Mouse (Mus musculus) forebrain, embryonic 14.5 days (tissue): Measurements from ENCODE around the gene Rgs16. TPM values are rescaled to one million over a fixed set of nuclear protein-coding genes. Genes with fewer than 3 reads are reported as not detected.

Source experiments
- ATAC-seq: fragments of 200-750 bp; cut with Nextera tagmentation; 2 replicates; pipeline ENCODE4 v1.8.0; 2017; ENCODE audit warnings: mild to moderate bottlenecking, moderate library complexity
- DNase-seq: peaks from one replicate; pipeline ENCODE4 v3.0.0-alpha.2; 2015; ENCODE audit warnings: low spot score
- H3K27ac ChIP-seq: fragments of 300-500 bp; sonication (generic); 2 replicates; pipeline ENCODE4 v1.5.1; 2014; ENCODE audit warnings: low read depth, mild to moderate bottlenecking, control low read depth, low read length, moderate library complexity
- H3K27me3 ChIP-seq: fragments of 300-500 bp; sonication (generic); replicated peaks from 2 replicates; pipeline ENCODE4 v1.6.1; 2014; ENCODE audit warnings: low read length, control low read depth, mixed read lengths; ENCODE audit not compliant: control insufficient read depth, insufficient read depth
- H3K36me3 ChIP-seq: fragments of 300-500 bp; sonication (generic); 2 replicates; pipeline ENCODE4 v1.6.1; 2014; ENCODE audit warnings: low read length, control low read depth; ENCODE audit not compliant: control insufficient read depth, insufficient read depth
- H3K4me1 ChIP-seq: fragments of 300-500 bp; sonication (generic); 2 replicates; pipeline ENCODE4 v1.6.1; 2014; ENCODE audit warnings: antibody characterized with exemption, low read length, control low read depth; ENCODE audit not compliant: control insufficient read depth, insufficient read depth
- H3K4me2 ChIP-seq: fragments of 300-500 bp; sonication (generic); 2 replicates; pipeline ENCODE4 v1.6.1; 2014; ENCODE audit warnings: mild to moderate bottlenecking, control low read depth, low read length
- H3K4me3 ChIP-seq: fragments of 300-500 bp; sonication (generic); 2 replicates; pipeline ENCODE4 v1.5.1; 2014; ENCODE audit warnings: low read depth, low read length, control low read depth
- H3K9ac ChIP-seq: fragments of 300-500 bp; sonication (generic); 2 replicates; pipeline ENCODE4 v1.6.1; 2014; ENCODE audit warnings: mild to moderate bottlenecking, low read length, control low read depth, moderate library complexity
- H3K9me3 ChIP-seq: fragments of 300-500 bp; sonication (generic); replicated peaks from 2 replicates; pipeline ENCODE4 v1.6.1; 2016; ENCODE audit warnings: low read length, control low read depth, mixed read lengths; ENCODE audit not compliant: control insufficient read depth
- WGBS: fragments of 180-500 bp; shearing (Covaris S2); extraction: QIAGEN DNeasy Blood & Tissue Kit; methylation state at CpG from one replicate; pipeline ENCODE4 v1.1.7; 2014; 5-methylcytosine and 5-hydroxymethylcytosine counted together
- polyA plus RNA-seq: library from polyadenylated mRNA; unstranded; fragments of >200 nt; fragmentation: Nextera tagmentation; extraction: Ambion mirVana; gene quantifications from 2 replicates; pipeline ENCODE4 v1.2.1, GENCODE M21; 2014

Rgs16 gene
- polyA plus RNA-seq, 1 experiment from 2014 or later: 20.0 TPM

- H3K9me3 ChIP-seq: no peaks in the 10 kb centered on the region
- no peak overlapping the region for H3K4me2 ChIP-seq
- no peaks in the 10 kb centered on the region for H3K4me1 ChIP-seq
- no peaks in the 10 kb centered on the region for H3K27me3 ChIP-seq
- DNase-seq (no peak), ATAC-seq (no peak)
- H3K36me3 ChIP-seq: no peaks in the 10 kb centered on the region
- WGBS: 93% methylated on average over 6 of the region's 6 CpGs
- no peak overlapping the region for H3K4me3 ChIP-seq
- H3K9ac ChIP-seq: no peak overlapping the region
- H3K27ac ChIP-seq: no peak overlapping the region
These were observed 35.0 kb downstream of the Rgs16 start for GRCm38 (mm10) chr1:153775174-153775573.

DNA sequence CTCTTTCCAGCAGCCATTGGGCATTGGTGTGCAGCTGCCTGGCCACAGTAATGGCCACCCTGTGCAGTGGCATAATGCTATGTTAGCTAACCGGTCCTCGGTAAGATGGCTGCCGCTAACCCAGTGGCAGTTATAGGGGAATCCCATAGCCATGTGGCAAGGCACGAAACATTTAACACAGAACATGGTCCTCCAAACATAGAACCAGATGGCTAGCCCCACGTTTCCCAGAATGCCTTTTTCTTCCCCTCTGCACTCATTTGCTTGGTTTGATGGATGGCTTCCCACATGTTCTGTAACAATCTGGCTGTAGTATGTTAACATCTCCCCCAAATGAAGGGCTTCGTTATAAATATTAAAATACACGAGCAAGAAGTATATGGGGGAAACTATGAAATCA, 36.1 kb downstream of the Rgs16 start:
- Histone ChIP-seq H3K4me2 (no peak overlapping the region), H3K27me3 (no peaks in the 10 kb centered on the region), H3K9ac (no peak overlapping the region), H3K36me3 (no peaks in the 10 kb centered on the region), H3K4me3 (no peak overlapping the region), H3K9me3 (no peaks in the 10 kb centered on the region), H3K4me1 (no peaks in the 10 kb centered on the region), H3K27ac (no peak overlapping the region)
- 83% methylated on average over 7 of the region's 7 CpGs for WGBS
- DNase-seq (peak; percentile 42), ATAC-seq (no peak; the same call in 1 of the 2 replicates)

- Histone ChIP-seq H3K27me3 (no peaks in the 10 kb centered on the region), H3K9ac (no peak overlapping the region), H3K4me3 (no peak overlapping the region), H3K9me3 (no peaks in the 10 kb centered on the region), H3K36me3 (no peaks in the 10 kb centered on the region), H3K27ac (no peak overlapping the region), H3K4me1 (no peaks in the 10 kb centered on the region), H3K4me2 (no peak overlapping the region)
- 90% methylated on average over 10 of the region's 10 CpGs for WGBS
- DNase-seq: no peak
- no peak for ATAC-seq
These were observed 38.1 kb downstream of the Rgs16 start for GRCm38 (mm10) chr1:153778205-153778604.

- H3K36me3 ChIP-seq: no peaks in the 10 kb centered on the region
- H3K4me2 ChIP-seq: no peak overlapping the region
- DNase-seq (no peak), ATAC-seq (no peak)
- no peak overlapping the region for H3K4me3 ChIP-seq
- 43% methylated on average over 1 of the region's 1 CpGs for WGBS
- H3K4me1 ChIP-seq: no peaks in the 10 kb centered on the region
- no peak overlapping the region for H3K27ac ChIP-seq
- no peaks in the 10 kb centered on the region for H3K9me3 ChIP-seq
- H3K9ac ChIP-seq: no peak overlapping the region
- H3K27me3 ChIP-seq: no peaks in the 10 kb centered on the region
These were observed 43.2 kb downstream of the Rgs16 start for GRCm38 (mm10) chr1:153783339-153783738.

- Histone ChIP-seq H3K9ac (no peak overlapping the region), H3K4me1 (no peaks in the 10 kb centered on the region), H3K4me3 (no peak overlapping the region), H3K27ac (no peak overlapping the region), H3K4me2 (no peak overlapping the region), H3K36me3 (no peaks in the 10 kb centered on the region), H3K27me3 (no peaks in the 10 kb centered on the region), H3K9me3 (no peaks in the 10 kb centered on the region)
- DNase-seq (no peak), ATAC-seq (no peak)
- WGBS: 87% methylated on average over 4 of the region's 4 CpGs
These were observed 45.5 kb downstream of the Rgs16 start for GRCm38 (mm10) chr1:153785608-153786007.

DNA sequence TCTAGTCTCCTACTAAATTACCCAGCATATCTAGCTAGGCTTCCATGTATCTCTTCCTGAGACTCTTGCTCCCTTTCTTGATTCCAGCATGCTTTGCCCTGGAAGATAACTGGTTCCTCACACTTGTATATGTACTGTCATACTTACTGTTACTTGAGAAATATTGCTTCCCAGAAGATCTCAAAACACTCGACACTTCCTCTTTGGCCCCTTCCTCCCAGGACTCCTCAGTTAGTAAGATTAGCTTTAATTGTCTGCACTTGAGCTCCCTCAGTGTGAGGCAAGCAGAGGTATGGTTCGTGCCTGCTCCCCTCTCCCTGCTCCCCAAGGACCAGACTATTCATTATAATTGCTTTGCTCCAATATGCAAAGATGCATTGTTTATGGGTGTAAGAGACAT, 50.6 kb downstream of the Rgs16 start:
- Histone ChIP-seq H3K27me3 (no peaks in the 10 kb centered on the region), H3K4me2 (no peak overlapping the region), H3K9ac (no peak overlapping the region), H3K4me1 (no peaks in the 10 kb centered on the region), H3K9me3 (no peaks in the 10 kb centered on the region), H3K27ac (no peak overlapping the region), H3K36me3 (no peaks in the 10 kb centered on the region), H3K4me3 (no peak overlapping the region)
- DNase-seq (no peak), ATAC-seq (no peak)
- WGBS: 50% methylated on average over 2 of the region's 2 CpGs

DNA sequence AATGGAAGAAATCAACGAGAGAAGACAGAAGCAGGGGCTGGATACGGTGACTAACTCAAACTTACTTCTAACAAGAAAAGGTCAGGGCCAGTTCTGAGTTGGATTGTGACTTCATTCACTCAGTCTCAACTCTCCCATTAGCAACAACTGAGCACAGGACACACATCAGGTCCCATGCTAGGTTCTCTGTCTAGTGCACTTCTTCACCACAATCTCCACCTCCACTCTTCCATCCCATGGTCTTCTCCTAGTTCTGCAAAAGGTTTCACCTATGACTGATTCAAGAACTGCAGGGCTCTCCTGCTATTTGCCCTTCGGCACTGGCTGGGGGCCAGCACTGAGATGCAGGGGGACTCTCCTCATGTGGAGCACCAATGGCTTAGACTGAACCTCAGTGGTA, 54.1 kb downstream of the Rgs16 start:
- Histone ChIP-seq H3K9me3 (no peaks in the 10 kb centered on the region), H3K36me3 (no peaks in the 10 kb centered on the region), H3K4me3 (no peak overlapping the region), H3K4me2 (no peak overlapping the region), H3K27ac (no peak overlapping the region), H3K9ac (no peak overlapping the region), H3K27me3 (no peaks in the 10 kb centered on the region), H3K4me1 (no peaks in the 10 kb centered on the region)
- ATAC-seq: no peak
- WGBS: 84% methylated on average over 3 of the region's 3 CpGs
- DNase-seq: no peak

Other genes with a start within 250 kb of the Rgs16 start
- 9.8 and 10.1 TPM in 2 replicates for gene Npl, start 190.3 kb upstream of the Rgs16 start, polyA plus RNA-seq
- 14.6 and 15.0 TPM in 2 replicates for gene Rgs8, start 87.3 kb upstream of the Rgs16 start, polyA plus RNA-seq
- 29.9 and 37.3 TPM in 2 replicates for gene Rnasel, start 9.1 kb downstream of the Rgs16 start, polyA plus RNA-seq
- 0.34 and 0.40 TPM in 2 replicates for gene Rgsl1, start 103.8 kb downstream of the Rgs16 start, polyA plus RNA-seq
- gene Teddm1b, start 134.0 kb downstream of the Rgs16 start, polyA plus RNA-seq: 0.55 and 0.85 TPM in 2 replicates
- gene Teddm1a, start 151.4 kb downstream of the Rgs16 start, polyA plus RNA-seq: not detected in 2 replicates
- gene Glul, start 159.6 kb downstream of the Rgs16 start, polyA plus RNA-seq: 132 and 137 TPM in 2 replicates
- 1.1 TPM in 2 replicates for gene Teddm2, start 159.9 kb downstream of the Rgs16 start, polyA plus RNA-seq